Mouse (Mus musculus) mouse embryonic stem cell (cell line): ENCODE data around the gene Tti1.

Source experiments
- in situ Hi-C, 2 experiments: fragments of 300-500 bp; cut with MboI; formaldehyde crosslinking; loops; 1 replicate in 1 of 2; 3 replicates in 1 of 2; pipeline ENCODE4 v1.14.3; 2019 to 2020; ENCODE audit warnings: low sequenced_read_pairs in 2 of 2, low pct_unique_long_range_greater_than_20kb in 1 of 2, mixed read lengths in 1 of 2; ENCODE audit not compliant: unreplicated experiment in 1 of 2

The Tti1 gene

DNA sequence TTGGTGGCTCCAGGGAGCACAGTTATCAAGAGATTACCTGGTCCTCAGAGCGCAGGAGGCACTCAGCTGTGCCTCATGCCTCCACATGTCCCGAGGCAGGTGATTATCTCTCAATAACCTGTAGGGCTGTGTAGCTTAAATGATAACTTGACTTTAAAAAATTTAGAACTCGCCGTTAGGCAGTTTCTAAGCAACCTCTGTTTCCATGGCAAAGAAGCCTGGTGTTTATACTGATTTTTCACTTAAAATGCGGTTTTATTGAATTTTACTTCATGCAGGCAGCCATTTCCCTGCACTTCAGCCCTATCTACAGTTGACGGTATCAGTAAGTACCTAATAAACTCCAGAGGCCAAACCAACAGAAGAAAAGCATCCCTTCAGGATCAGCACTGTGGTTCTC is 42.0 kb downstream of the Tti1 start:
- in situ Hi-C loops: loop anchor here in 1 of 2 experiments (10.0 kb wide), 1 partner anchor 241 kb away; no protein-coding TSS in a partner anchor

DNA sequence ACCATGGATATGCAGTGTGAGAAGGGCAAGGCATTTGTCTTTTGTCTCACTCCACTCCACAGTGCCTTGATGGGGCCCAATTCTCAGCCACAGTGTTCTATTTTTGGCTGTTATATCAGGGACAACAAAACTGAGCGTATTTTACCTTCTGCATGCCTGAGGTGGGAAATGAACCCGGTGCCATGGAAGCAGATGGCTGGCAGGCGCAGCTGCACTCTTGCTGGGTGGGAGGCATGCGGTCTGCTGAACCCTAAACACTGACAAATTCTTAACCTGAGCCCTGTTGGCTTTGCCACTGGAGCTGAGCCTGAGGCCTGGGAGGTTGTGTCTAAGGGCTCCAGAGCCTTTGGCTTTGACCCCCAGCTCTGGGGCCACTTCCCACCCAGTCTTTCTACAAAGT is 42.6 kb downstream of the Tti1 start:
- in situ Hi-C loops: loop anchor here in 1 of 2 experiments (10.0 kb wide), 1 partner anchor 241 kb away; no protein-coding TSS in a partner anchor

DNA sequence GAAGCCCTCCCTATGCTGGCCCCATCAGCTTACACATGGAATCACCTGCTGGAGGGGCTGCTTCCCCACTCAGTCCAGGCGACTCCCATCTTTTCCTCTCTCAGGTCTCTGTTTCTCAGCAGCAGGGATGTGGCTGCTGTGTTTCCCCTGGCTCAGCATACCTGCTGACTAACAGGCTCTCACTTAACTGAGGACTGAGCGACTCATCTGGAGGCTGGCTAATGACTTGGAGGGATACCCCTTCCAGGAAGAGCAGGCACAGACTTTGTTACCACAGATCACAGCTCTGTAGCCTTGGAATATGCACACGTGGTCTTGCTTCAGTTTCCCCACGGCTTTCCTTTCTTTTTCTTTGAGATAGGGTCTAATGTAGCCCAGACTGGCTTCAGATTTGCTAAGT is 45.0 kb downstream of the Tti1 start:
- in situ Hi-C loops: loop anchor here in 1 of 2 experiments (10.0 kb wide), 1 partner anchor 238 kb away; no protein-coding TSS in a partner anchor

- in situ Hi-C loops: loop anchor here in 1 of 2 experiments (10.0 kb wide), 1 partner anchor 238 kb away; no protein-coding TSS in a partner anchor
Observed at GRCm38 (mm10) chr2:157982727-157983126, 45.5 kb downstream of the Tti1 start.

- in situ Hi-C loops: no loop called here
Observed at GRCm38 (mm10) chr2:157979241-157979640, 49.0 kb downstream of the Tti1 start.

DNA sequence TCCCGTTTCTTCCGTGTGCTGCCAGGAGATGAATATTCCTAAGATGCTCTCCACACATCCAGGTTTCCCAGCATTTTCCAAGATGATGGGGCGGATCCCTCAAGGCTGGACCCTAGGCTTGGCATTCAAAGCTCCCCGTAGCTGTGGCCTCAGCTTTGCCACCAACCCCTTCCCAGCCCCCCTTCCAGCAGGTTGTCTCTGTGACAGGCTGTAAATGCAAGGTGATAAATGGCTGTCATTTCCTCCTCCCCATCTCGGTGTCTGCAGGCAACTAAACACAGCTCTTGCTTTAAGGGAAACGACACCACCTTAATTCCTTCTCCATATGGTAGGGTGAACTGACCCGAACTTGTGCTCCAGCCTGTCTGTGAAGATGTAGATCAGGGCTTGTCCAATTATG is 52.6 kb downstream of the Tti1 start:
- in situ Hi-C loops: no loop called here

GRCm38 (mm10) chr2:157974604-157975501 is 53.4 kb downstream of the Tti1 start:
- in situ Hi-C loops: no loop called here

GRCm38 (mm10) chr2:157970669-157971068 is 57.6 kb downstream of the Tti1 start:
- in situ Hi-C loops: no loop called here

- in situ Hi-C loops: no loop called here
Observed at GRCm38 (mm10) chr2:157970124-157970523, 58.1 kb downstream of the Tti1 start.

DNA sequence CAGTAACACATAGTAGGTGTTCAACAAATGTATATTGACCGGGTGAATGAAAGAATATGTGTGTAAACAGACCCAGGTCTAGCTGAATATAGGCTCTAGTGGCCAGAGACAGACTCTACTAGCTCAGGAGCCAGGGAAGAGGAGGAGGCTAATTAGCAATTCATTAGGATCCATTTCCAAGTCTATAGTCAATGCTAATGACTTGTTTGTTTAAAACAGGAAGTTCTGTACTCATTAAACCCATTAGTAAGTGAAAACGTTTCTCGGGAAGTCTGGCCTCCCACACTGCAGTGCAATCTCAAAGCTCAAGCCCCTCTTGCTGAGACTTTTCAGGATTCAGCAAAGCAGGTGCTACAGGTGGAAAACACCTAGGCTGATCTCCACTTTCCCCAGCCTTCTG is 60.4 kb downstream of the Tti1 start:
- in situ Hi-C loops: no loop called here

DNA sequence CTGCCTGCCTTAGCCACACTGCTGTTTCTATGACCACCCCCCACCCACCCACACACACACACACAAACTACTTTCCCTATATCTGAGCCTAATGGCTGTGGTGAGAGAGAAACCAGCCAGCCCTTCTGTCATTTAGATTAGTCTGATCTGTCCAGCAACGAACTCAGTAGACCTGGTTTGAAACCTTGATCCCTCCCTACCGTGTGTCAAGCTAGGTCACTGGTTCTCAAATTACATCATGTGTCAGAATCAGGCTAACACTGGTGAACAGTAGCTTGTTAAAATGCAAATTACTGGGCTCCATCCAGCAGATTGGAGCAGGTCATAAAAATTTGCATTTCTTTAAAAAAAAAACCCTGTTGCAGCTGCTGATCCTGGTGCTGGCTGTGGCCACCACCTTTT is 70.5 kb downstream of the Tti1 start:
- in situ Hi-C loops: no loop called here

DNA sequence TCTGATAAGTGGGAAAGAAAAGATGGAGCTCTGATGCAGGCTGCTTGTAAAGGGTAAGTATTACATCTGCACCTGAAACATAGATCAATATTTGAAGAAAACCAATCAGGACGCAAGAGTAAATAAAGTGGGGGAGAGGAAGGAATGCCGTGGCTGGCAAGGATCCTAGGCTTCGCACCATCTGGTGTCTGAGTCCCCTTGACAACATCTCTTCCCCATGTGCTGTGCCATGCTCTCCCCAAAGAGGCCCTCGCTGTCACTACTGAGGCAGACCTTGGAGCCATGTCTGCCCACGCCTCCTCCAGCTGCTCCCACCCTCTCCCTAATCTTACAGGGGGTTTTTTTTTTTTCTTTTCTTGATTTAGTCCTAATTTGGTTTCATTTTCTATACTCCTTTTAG is 74.3 kb downstream of the Tti1 start:
- in situ Hi-C loops: no loop called here

GRCm38 (mm10) chr2:157944156-157944893 is 83.9 kb downstream of the Tti1 start:
- in situ Hi-C loops: loop anchor here in 1 of 2 experiments (25.0 kb wide), 1 partner anchor 332 kb away; no protein-coding TSS in a partner anchor

DNA sequence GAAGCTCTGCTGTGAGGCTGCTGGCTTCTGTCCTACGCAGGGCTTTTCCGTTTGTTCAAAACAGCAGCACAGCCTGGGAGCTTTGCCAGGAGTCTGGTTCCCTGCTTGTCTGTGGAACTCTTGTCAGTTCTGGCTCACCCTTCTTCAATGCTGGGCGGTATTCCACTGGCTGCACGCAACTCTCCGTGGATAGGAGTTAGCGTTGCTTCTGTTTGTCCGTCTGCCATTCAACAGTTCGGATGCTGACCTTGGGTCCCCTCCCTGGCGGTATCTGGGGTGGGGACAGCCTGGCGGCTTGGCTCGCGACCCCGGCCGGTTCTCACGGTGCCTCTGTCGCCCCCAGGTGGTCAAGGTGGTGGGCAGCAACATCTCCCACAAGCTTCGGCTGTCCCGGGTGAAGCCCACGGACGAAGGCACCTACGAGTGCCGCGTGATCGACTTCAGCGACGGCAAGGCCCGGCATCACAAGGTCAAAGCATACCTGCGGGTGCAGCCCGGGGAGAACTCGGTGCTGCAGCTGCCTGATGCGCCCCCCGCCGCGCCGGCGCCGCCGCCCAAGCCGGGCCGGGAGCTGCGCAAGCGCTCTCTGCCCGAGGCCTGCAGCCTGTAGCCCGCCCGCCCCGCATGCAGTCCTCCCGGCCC is 84.6 kb downstream of the Tti1 start:
- in situ Hi-C loops: loop anchor here in 1 of 2 experiments (25.0 kb wide), 1 partner anchor 331 kb away; no protein-coding TSS in a partner anchor

DNA sequence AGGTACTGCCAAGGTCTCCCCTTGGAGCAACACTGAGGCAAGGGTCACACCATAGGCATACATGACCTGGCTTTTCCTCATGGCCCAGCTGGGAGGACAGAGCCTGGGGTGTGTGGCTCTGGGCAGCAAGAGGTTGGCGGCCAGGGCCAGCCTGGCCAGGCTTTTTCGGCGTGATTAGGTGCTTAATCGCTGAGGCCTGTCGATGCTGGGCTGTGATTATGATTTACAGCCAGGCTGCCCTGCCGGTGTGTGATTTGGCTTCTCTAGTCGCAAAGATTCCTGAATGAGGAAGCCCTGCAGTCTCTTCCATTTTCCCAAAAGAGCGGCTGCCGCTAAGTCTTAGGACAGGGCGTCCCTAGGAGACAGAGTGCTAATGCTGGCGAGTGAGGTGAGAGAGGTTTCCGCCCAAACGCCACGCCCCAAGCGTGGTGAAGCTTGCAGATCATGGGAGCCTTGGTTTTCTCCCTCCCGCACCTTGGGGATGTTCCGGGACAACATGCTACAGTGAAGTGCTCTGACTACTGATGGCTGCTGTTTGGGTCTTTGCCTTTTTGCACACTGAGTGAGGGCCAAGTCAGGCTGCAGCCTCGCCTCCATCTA is 87.5 kb downstream of the Tti1 start:
- in situ Hi-C loops: loop anchor here in 1 of 2 experiments (25.0 kb wide), 1 partner anchor 328 kb away; no protein-coding TSS in a partner anchor

- in situ Hi-C loops: loop anchor here in 1 of 2 experiments (25.0 kb wide), 1 partner anchor 324 kb away; no protein-coding TSS in a partner anchor
Observed at GRCm38 (mm10) chr2:157936676-157937075, 91.6 kb downstream of the Tti1 start.

DNA sequence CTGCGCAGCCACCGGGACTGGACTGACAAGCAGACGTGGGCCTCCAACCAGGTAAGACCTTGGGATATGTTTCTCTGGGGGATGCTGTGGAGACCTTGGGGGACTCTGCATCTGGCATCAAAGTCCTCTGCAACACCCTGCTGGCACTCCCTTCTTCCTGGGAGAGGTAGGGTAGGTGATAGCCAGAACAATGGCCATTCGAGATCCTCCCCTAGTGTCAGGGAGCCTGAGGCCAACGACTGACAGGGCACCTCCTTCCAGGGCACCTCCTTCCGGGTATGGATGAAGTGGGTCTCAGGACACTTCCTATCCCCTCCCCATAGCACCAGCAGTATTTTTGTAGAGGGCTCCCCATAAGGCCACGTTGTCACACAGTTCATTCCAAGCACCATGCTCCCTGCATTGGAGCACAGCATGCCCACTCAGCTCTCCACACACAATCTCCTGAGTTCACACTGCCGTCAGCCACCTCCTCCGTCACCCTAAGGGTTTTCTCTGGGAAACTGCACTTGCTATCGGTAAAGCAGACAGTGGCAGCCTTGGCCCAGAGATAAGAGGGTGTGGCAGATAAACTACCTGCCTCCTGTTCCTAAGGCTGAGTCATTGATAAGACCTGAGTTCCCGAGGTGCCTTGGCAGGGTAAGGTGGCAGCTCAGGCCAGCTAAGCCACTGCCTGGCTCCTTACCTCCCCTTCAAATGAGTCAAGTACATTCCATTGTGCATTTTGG is 92.6 kb downstream of the Tti1 start:
- in situ Hi-C loops: loop anchor here in 1 of 2 experiments (25.0 kb wide), 1 partner anchor 323 kb away; no protein-coding TSS in a partner anchor
